Mouse (Mus musculus): ENCODE data around the gene Rasd1. TPM values are rescaled to one million over a fixed set of nuclear protein-coding genes. Genes with fewer than 3 reads are reported as not detected.

The Rasd1 gene
- polyA plus RNA-seq, 1 experiment, result 2.2 TPM

DNA sequence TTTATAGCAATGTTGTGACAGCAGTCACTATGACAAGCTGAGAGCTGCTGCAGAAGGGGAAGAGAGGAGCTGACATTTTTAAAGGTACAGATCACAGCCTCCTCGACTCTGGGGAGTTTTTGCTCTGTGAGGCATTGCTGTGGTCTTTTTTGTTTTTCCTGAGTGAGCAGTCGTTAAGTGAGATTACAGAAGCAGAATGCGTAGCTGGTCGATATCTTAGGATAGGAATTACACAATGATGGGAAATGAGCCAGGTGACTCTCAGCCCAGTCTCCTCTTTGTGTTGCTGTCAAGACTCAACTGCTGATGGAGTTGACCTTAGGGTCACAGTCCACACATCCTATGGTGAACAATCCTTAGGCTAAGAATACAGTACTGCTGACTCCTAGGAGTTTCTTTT is 46.7 kb downstream of the Rasd1 start:
- DNase-seq (ENCODE audit: low read depth, low spot score), result no peak
- 18% methylated on average over 4 of the region's 4 CpGs for WGBS

DNA sequence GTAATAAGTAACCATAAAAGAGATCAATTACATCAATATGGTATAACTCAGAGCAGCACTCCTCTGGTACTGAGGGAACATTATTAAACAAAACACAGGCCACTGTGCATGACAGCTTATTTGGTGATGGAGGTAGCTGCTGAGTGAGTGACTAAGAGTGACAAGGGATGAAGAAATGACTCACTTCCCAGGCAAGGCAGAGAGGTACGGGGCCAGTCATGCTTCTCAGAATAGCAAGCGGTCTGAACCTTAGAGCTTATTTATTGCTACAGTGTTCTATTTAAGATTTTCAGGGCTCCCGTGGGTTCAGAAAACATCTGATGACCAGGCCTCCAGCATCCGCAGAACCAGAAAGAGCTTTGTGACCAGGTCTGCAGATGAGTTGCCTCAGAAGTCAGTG is 51.0 kb downstream of the Rasd1 start:
- 40% methylated on average over 4 of the region's 4 CpGs for WGBS
- DNase-seq (ENCODE audit: low read depth, low spot score), result no peak

Other genes with a start within 250 kb of the Rasd1 start
- 1.1 and 1.4 TPM in 2 replicates for gene Pld6, start 177.3 kb downstream of the Rasd1 start, polyA plus RNA-seq (2012; rRNA removed)
- gene Flcn, start 154.9 kb downstream of the Rasd1 start, polyA plus RNA-seq (2012; rRNA removed), result 18.3 and 22.5 TPM in 2 replicates
- gene Nt5m, start 125.5 kb downstream of the Rasd1 start, polyA plus RNA-seq (2012; rRNA removed), result 31.4 and 32.6 TPM in 2 replicates
- 24.6 and 26.3 TPM in 2 replicates for gene Cops3, start 125.1 kb downstream of the Rasd1 start, polyA plus RNA-seq (2012; rRNA removed)
- 19.3 and 19.6 TPM in 2 replicates for gene Med9, start 16.7 kb downstream of the Rasd1 start, polyA plus RNA-seq (2012; rRNA removed)
- 8.7 and 9.9 TPM in 2 replicates for gene Pemt, start 81.5 kb upstream of the Rasd1 start, polyA plus RNA-seq (2012; rRNA removed)
- gene Rai1, start 140.1 kb upstream of the Rasd1 start, polyA plus RNA-seq (2012; rRNA removed), result 15.3 and 15.5 TPM in 2 replicates

Data from large intestine, adult 2 months (tissue).